Mouse (Mus musculus) stomach, postnatal 0 days (tissue): ENCODE measurements around the gene Prkce. TPM values are rescaled to one million over a fixed set of nuclear protein-coding genes. Genes with fewer than 3 reads are reported as not detected.
A peak's percentile ranks its signal among the peaks of the same experiment; 100 is the strongest.

ENCODE experiments used
- ATAC-seq: fragments of 200-750 bp; cut with Nextera tagmentation; 2 replicates; pipeline ENCODE4 v1.8.0; 2017; ENCODE audit not compliant: low FRiP score, low TSS enrichment
- DNase-seq: peaks from one replicate; pipeline ENCODE4 v3.0.0-alpha.2; 2016; ENCODE audit warnings: low spot score
- H3K27ac ChIP-seq: fragments of 300-500 bp; sonication (generic); replicated peaks from 2 replicates; pipeline ENCODE4 v1.5.1; 2014; ENCODE audit warnings: mild to moderate bottlenecking, control low read depth
- H3K27me3 ChIP-seq: fragments of 300-500 bp; sonication (generic); 2 replicates; pipeline ENCODE4 v1.6.1; 2014; ENCODE audit warnings: low read length; ENCODE audit not compliant: control insufficient read depth, insufficient read depth
- H3K36me3 ChIP-seq: fragments of 300-500 bp; sonication (generic); 2 replicates; pipeline ENCODE4 v1.6.1; 2014; ENCODE audit warnings: low read length, mixed read lengths; ENCODE audit not compliant: control insufficient read depth, insufficient read depth
- H3K4me1 ChIP-seq: fragments of 300-500 bp; sonication (generic); replicated peaks from 2 replicates; pipeline ENCODE4 v1.6.1; 2014; ENCODE audit warnings: antibody characterized with exemption; ENCODE audit not compliant: control insufficient read depth, insufficient read depth
- H3K4me2 ChIP-seq: fragments of 300-500 bp; sonication (generic); replicated peaks from 2 replicates; pipeline ENCODE4 v1.6.1; 2014; ENCODE audit warnings: low read depth, mild to moderate bottlenecking, control low read depth, moderate library complexity
- H3K4me3 ChIP-seq: fragments of 300-500 bp; sonication (generic); 2 replicates; pipeline ENCODE4 v1.5.1; 2014; ENCODE audit warnings: low read depth, low read length, control low read depth
- H3K9ac ChIP-seq: fragments of 300-500 bp; sonication (generic); 2 replicates; pipeline ENCODE4 v1.6.1; 2014; ENCODE audit warnings: mild to moderate bottlenecking, low read length, control low read depth, mixed read lengths
- H3K9me3 ChIP-seq: fragments of 300-500 bp; sonication (generic); 2 replicates; pipeline ENCODE4 v1.6.1; 2016; ENCODE audit warnings: low read length; ENCODE audit not compliant: control insufficient read depth
- CTCF ChIP-seq: IDR thresholded peaks from 2 replicates; pipeline ENCODE4 v1.5.1; 2016; ENCODE audit warnings: antibody characterized with exemption, low read depth, mild to moderate bottlenecking, moderate library complexity
- EP300 ChIP-seq: optimal IDR thresholded peaks from 2 replicates; pipeline ENCODE3; 2016; ENCODE audit warnings: antibody characterized with exemption
- WGBS: fragments of 180-500 bp; shearing (Covaris S2); extraction: QIAGEN DNeasy Blood & Tissue Kit; methylation state at CpG from one replicate; pipeline ENCODE4 v1.1.7; 2014; 5-methylcytosine and 5-hydroxymethylcytosine counted together
- polyA plus RNA-seq: library from polyadenylated mRNA; unstranded; fragments of >200 nt; fragmentation: Nextera tagmentation; extraction: Ambion mirVana; gene quantifications from 2 replicates; pipeline ENCODE4 v1.2.1, GENCODE M21; 2015

The Prkce gene
- polyA plus RNA-seq, 1 experiment from 2014 or later = 3.4 TPM

- TF ChIP-seq EP300 (no peak), CTCF (no peak)
- Histone ChIP-seq H3K9ac (no peak overlapping the region), H3K4me3 (no peak overlapping the region), H3K36me3 (no peaks in the 10 kb centered on the region), H3K4me2 (no peak overlapping the region), H3K27me3 (no peaks in the 10 kb centered on the region), H3K9me3 (no peaks in the 10 kb centered on the region), H3K4me1 (no peaks in the 10 kb centered on the region), H3K27ac (no peak overlapping the region)
- DNase-seq = no peak
- WGBS = 91% methylated on average over 22 of the region's 22 CpGs
- ATAC-seq = no peak
Measured at GRCm38 (mm10) chr17:86345234-86346005, 177.8 kb downstream of the Prkce start.

DNA sequence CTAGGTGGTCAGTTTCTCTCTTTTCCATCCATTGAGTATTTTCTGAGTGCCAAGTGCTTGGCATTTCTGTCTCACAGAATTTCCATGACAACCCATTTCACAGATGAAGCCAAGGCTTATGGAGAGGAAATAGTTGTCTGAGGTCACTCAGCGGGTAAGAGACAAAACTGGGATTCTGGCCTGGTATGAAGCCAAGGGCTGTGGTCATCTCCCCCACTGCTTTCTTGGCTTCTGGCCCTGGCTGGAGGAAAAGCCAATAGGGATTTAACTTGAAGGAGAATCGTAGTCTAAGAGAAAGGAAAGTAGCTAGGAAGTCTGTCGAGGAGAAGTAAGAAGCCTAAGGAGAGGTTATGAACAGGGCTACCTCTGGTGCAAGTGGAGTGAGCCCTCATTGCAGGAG, 182.7 kb downstream of the Prkce start:
- TF ChIP-seq EP300 (no peak), CTCF (no peak)
- DNase-seq = peak; percentile 42
- Histone ChIP-seq H3K9ac (no peak overlapping the region), H3K27me3 (no peaks in the 10 kb centered on the region), H3K36me3 (no peaks in the 10 kb centered on the region), H3K4me2 (peak overlapping the region; percentile 37; the same call in 1 of the 2 replicates), H3K4me1 (no peaks in the 10 kb centered on the region), H3K27ac (peak overlapping the region; percentile 61; the same call in 1 of the 2 replicates), H3K4me3 (no peak overlapping the region), H3K9me3 (no peaks in the 10 kb centered on the region)
- peak; percentile 32; the same call in 1 of the 2 replicates for ATAC-seq
- WGBS = 41% methylated on average over 3 of the region's 3 CpGs

DNA sequence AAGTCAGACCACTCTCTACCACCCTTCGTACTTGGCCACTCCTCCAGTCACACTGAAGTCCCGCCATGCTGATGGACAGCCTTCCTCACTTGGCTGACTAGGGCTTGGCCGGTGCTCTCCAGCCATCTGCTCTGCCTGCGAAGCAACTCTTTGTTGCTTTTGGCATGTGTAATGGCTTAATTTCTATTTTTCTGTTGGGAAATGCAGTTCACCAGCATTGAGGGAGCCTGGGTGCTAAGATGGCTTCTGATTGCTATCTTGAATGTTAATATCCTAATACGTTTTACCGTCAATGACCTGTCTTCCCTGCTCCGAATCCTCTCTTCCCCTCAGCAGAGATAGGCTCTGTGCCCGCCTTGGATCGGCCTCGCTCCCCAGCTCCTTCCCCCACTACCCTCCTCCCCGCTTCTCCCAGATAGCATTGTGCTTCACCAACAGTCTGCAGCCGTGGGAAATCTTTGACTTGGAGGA, 183.2 kb downstream of the Prkce start:
- no peak for DNase-seq
- Histone ChIP-seq H3K36me3 (no peaks in the 10 kb centered on the region), H3K9ac (no peak overlapping the region), H3K4me2 (peak overlapping the region; percentile 37; the same call in 1 of the 2 replicates), H3K27ac (peak overlapping the region; percentile 61; the same call in 1 of the 2 replicates), H3K4me3 (no peak overlapping the region), H3K4me1 (no peaks in the 10 kb centered on the region), H3K9me3 (no peaks in the 10 kb centered on the region), H3K27me3 (no peaks in the 10 kb centered on the region)
- TF ChIP-seq CTCF (no peak), EP300 (no peak)
- 48% methylated on average over 12 of the region's 12 CpGs for WGBS
- ATAC-seq = 0 out of 2 replicates have a peak, but pooled peaks have one; percentile 47

GRCm38 (mm10) chr17:86351282-86351681, 183.7 kb downstream of the Prkce start:
- H3K9ac ChIP-seq = no peak overlapping the region
- no peaks in the 10 kb centered on the region for H3K9me3 ChIP-seq
- DNase-seq = no peak
- no peaks in the 10 kb centered on the region for H3K36me3 ChIP-seq
- TF ChIP-seq EP300 = no peak
- no peak for TF ChIP-seq CTCF
- no peak overlapping the region for H3K4me2 ChIP-seq
- H3K4me3 ChIP-seq = no peak overlapping the region
- no peak for ATAC-seq
- no peaks in the 10 kb centered on the region for H3K27me3 ChIP-seq
- no peaks in the 10 kb centered on the region for H3K4me1 ChIP-seq
- 0 out of 2 replicates have a peak overlapping the region, but pooled peaks have one; percentile 8 for H3K27ac ChIP-seq
- 54% methylated on average over 4 of the region's 4 CpGs for WGBS

DNA sequence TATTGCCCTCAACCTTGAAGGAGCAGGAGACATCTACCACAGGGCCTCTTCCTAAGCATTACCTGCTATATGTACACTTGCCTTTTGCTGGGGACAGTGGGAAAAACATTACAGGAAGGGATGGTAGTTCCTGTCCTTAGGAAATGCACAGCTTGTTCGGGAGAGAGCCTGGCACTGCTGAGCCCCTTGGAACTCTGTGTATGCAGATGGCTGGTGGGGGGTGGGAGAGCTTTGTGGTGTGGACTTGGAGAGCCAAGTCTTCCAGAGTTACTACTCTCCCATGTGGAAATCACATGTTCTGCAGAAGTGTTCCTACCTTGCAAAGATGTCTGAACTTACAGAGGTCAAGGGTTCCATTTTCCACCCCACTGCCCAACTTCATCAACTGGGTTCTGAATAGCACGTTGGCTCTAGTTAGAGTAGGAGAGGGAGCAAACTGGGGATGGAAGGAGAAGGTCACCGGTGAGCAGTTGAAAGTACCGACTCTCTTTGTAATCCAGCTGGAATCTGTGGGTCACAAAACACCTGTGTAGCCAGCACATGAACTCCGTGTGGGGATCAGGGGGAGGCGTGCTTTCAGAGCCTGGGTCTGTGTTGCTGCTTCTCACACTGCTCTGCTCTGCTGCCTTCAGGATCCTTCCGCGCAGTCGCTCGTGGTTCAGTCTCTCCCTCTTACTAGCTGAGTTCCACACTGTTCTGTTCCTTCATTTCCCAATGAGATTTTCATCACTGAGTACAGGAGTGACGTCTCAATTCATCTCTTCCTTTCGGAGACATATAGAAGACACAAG, 184.9 kb downstream of the Prkce start:
- Histone ChIP-seq H3K27ac (no peak overlapping the region), H3K9me3 (no peaks in the 10 kb centered on the region), H3K27me3 (no peaks in the 10 kb centered on the region), H3K36me3 (no peaks in the 10 kb centered on the region), H3K4me1 (no peaks in the 10 kb centered on the region), H3K4me3 (no peak overlapping the region), H3K4me2 (no peak overlapping the region), H3K9ac (no peak overlapping the region)
- ATAC-seq (no peak), DNase-seq (no peak)
- 84% methylated on average over 12 of the region's 12 CpGs for WGBS
- TF ChIP-seq CTCF (no peak), EP300 (no peak)
